Mouse (Mus musculus) thymus, adult 2 months (tissue): ENCODE measurements around the gene Grin3b.

ENCODE experiments used
- CTCF ChIP-seq: fragments of 200-500 bp; IDR thresholded peaks from 2 replicates; pipeline ENCODE4 v1.5.1; 2012; ENCODE audit warnings: mild to moderate bottlenecking, control low read depth, low read length, moderate library complexity, borderline replicate concordance; ENCODE audit not compliant: control insufficient read depth, poor library complexity, insufficient read depth; ENCODE audit errors: extremely low read depth
- POLR2A ChIP-seq: fragments of 200-500 bp; IDR thresholded peaks from 2 replicates; pipeline ENCODE4 v1.6.1; 2012; ENCODE audit warnings: mild to moderate bottlenecking, low read length, control low read depth, moderate library complexity; ENCODE audit not compliant: control insufficient read depth, poor library complexity, insufficient read depth; ENCODE audit errors: extremely low read depth

DNA sequence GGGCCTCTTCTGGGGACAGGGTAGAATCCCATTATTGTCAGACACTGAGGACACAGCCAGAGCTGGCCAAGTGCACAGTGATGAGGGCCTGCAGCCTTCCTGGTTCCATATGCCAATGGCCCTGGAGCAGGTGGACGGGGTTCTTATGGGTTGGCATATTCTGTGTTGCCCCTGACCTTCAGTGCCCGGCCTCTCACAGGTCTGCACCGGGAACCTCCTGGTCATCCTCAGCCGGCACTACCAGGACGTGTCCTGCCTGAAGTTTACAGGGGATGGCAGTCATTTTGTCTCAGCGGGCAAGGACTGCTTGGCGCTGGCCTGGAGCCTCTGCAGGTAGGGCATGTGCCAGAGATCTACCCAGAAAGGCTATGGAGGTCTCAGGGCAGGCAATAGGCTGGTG is 5.8 kb upstream of the Grin3b start:
- no peak for TF ChIP-seq CTCF
- TF ChIP-seq POLR2A, result no peak
